Mouse (Mus musculus) gastrocnemius, adult 18-20 months (tissue): ENCODE results near the gene Dapk2. TPM values are rescaled to one million over a fixed set of nuclear protein-coding genes. Genes with fewer than 3 reads are reported as not detected.

Experiments used
- DNase-seq: peaks from one replicate; pipeline ENCODE4 v3.0.0; 2021; ENCODE audit warnings: low spot score
- total RNA-seq, 2 experiments: library from RNA; stranded (reverse); gene quantifications; 2 replicates each; pipeline ENCODE4 v1.2.3; 2021

The Dapk2 gene
- total RNA-seq, 2 experiments from 2014 or later, result 36.8 to 37.2 TPM

- no peak for DNase-seq
These were observed 25.0 kb downstream of the Dapk2 start for GRCm38 (mm10) chr9:66183023-66183422.

DNA sequence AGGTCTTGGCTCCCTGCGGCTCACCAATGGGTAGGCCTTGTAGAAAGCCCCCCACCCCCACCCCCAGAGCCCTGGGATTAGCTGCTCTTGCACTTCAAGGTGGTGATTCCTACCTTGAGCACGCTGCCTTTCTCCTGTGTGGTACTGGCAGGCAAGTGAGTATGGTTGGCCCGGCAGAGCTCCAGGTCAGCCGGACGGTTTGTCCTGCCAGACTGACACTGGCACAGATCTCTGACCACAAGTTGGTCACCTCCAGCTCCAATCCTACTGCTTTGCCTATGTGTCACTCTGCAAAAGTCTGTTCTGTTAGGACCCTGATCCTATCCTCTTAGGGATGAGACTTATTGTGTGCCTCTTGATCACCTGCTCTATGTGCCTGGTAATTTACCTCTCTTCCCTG, 26.5 kb downstream of the Dapk2 start:
- peak; percentile 52 for DNase-seq

DNA sequence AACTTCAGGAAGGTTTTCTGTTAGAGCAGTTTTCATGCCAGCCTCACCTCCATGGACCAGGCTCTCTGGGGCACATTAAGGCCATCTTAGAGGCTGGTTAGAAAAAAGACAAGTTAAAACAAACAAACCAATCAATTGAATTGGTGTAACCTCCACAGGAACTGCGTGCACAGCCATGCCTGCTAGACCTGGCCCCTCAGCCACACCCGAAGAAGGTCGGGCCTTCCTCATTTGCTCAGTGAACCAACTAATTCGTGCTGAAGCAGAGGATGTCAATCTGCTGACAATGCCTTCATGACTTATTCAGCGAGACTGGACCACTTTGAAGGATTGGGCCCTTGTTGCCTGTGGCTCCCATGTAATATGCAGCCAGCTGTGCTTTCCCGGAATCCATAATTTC, 28.4 kb downstream of the Dapk2 start:
- no peak for DNase-seq

- DNase-seq, result no peak
These were observed 31.0 kb downstream of the Dapk2 start for GRCm38 (mm10) chr9:66189026-66189425.

GRCm38 (mm10) chr9:66194003-66194402, 36.0 kb downstream of the Dapk2 start:
- DNase-seq, result no peak

GRCm38 (mm10) chr9:66196561-66196960, 38.5 kb downstream of the Dapk2 start:
- DNase-seq, result peak; percentile 73

DNA sequence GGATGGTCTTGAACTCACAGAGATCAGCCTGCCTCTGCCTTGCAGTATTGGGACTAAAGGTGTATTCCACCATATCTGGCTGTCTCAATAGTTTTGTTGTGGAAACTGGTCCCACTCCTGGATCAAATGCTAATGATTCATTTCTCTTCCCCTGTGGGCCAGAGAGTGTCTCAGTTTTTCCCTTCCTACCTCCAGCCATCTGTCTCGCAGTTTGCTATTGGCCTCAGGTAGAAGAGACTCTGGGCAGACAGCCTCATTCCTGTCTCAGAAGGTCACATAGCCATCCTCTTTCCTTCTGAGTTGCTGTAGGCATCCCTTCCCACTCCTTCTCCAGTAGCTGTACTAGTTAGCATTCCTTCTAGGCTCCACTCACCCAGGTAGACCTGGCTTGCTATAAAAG, 40.5 kb downstream of the Dapk2 start:
- DNase-seq, result no peak

GRCm38 (mm10) chr9:66199657-66200410, 41.8 kb downstream of the Dapk2 start:
- DNase-seq, result peak; percentile 42

- no peak for DNase-seq
These were observed 42.4 kb downstream of the Dapk2 start for GRCm38 (mm10) chr9:66200411-66200789.

DNA sequence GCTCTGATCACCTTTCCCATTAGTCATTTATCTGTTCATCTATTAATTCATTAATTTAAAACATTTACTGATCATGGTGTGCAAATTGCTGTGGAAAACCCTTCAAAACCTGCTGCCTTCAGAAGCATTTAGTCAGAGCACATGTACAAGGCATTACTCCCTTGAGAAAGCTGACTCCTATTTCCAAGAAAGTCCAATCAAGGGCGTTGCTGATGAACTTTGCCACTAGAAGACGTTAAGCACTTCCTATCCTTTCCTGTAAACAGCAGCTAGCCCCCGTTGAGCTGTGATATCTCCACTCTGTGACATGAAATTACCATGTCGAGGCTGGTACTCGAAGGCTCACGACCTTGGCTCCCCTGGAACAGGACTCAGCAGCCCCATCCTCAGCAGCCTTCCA, 43.6 kb downstream of the Dapk2 start:
- no peak for DNase-seq

- DNase-seq, result no peak
These were observed 44.4 kb downstream of the Dapk2 start for GRCm38 (mm10) chr9:66202463-66202862.

DNA sequence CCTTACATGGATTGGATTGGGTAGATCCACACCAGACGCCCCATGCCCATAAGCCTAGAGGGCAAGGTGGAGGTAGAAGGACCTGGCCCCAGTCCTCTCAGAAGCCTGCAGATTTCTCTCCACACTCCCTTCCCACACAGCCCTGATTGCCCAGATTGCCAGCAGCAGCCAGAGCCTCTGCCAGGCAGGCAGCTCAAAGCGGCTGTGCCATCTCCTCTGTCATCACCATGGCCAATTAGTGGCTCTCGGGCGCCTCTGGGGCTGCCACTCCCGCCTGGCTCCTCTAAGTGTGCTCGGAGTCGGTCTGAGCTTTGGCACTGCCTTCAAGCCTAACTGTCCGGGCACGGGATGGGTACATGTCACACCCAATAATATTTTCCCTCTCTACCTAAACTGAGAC, 47.7 kb downstream of the Dapk2 start:
- peak; percentile 81 for DNase-seq

- no peak for DNase-seq
These were observed 48.8 kb downstream of the Dapk2 start for GRCm38 (mm10) chr9:66206825-66207224.

GRCm38 (mm10) chr9:66211420-66211819, 53.4 kb downstream of the Dapk2 start:
- no peak for DNase-seq

- DNase-seq, result no peak
These were observed 54.1 kb downstream of the Dapk2 start for GRCm38 (mm10) chr9:66212088-66212487.

- no peak for DNase-seq
These were observed 54.8 kb downstream of the Dapk2 start for GRCm38 (mm10) chr9:66212802-66213201.

DNA sequence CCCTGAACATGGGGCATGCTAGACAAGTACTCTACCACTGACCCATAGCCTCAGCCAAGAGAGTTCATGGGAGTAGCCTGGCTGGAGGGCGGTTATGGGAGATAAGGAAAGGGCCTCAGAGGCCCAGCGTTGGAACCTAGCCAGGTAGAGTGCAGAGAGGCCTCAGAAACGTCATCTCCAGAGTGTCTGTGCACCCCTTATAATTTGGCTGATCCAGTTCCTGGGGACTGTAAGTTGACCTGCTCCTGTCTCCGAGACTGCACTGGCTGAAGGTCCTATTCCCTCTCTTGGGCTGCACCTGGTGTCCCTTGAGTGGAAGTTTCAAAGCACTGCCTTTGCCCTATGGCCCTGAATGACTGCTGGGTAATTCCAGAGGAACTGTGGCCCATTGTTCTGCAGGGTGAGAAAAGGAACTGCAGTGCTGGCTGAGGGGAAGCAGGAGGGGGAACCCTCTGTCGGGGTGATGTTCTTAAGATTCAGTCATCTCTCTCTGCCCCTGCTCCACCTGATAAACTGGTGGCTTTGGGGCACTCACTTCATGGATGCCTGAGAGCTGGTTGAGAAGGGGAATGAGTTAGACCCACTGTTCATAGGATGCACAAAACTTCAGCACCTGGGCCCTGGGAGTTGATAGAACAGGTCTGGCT, 55.5 kb downstream of the Dapk2 start:
- no peak for DNase-seq

DNA sequence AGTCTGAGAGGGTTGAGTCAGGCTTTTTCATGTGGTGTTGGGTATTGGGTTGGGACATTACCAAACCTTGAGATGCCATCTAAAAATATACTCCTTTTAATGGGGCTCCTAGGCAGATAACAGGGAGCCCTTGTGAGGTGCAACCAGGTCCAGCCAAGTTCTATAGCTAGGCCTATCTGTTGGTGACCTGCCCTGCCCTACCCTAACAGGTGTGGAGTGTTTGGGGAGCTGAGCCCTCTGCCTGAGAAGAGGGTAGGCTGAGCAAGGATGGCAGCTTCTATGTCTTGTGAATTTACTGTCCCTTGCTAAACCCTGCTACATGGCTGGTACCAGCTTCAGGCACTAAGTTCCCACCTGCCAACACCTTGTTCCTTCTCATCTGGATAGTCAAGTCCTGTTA, 57.5 kb downstream of the Dapk2 start:
- DNase-seq, result no peak

DNA sequence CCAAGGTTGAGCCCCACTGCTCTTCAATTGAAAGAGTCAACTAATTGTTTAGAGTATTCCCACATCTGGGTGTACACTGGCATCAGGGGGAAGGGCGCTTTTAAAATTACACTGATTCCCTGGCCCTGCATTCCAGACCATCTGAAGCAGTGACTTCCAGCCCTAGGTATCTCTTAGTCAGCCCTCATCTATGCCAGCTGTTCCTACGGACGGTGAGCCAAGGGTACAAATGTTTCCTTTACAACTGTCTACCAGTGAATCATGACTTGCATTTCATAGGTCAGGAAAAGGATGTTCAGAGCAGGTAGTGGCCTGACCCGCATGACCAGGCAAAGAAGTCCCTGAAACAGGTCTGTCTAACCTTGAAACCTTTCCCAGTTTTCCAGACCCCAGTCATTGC, 59.9 kb downstream of the Dapk2 start:
- peak; percentile 63 for DNase-seq

DNA sequence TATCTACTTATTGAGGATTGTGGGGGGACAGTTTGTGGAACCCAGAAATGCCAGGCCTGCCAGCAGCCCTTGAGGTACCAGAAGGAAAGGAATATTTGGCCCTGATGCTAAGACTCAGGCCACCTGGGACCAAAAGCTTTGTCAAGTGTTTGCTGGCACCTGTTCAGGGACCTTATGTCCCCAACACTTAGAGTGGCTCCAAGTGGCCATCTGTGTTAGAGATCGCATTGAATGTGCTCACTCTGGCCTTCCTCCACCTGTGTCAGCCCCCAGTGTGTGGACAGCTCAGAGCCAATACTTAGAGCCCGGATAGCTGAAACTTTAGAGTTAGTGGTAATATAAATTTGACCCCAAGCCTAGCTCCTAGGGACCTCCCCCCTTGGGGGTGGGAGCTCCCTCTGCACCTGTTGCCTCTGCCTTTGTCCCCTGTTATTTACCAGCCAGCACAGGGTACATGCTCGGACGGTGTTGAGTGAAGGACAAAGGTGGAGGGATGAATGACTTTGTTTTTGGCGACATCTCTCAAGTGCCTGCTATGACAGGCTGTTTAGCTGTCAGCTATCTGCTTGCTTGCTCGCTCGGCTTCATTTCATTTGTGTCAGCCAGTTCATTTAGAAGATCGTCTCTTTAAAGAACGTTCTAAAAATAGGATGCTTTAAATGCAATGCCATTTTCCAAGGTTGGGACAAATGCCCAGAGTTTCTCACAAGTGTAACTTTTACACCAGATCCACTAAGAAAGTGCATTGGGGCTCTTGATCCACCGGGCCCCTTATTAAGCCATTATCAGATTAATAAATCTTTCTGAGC, 61.1 kb downstream of the Dapk2 start:
- peak; percentile 77 for DNase-seq

DNA sequence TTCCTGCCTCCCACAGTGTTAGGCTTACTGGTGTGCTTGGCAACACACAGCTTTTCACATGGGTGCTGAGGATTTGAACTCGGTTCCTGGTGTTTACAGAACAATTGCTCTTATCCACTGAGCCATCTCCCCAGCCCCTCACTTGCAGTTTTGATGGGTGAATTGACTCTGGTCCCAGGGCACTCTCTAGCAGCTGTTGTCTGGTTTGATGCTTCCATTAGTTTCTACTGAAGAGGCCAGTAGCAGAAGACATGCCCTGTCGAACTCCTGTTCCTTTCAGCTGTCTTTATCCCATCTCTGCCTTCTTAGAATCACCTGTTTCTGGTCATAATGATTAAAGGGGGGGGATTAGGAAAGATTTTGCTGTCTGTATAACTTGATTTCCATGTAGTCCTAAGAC, 65.8 kb downstream of the Dapk2 start:
- no peak for DNase-seq

DNA sequence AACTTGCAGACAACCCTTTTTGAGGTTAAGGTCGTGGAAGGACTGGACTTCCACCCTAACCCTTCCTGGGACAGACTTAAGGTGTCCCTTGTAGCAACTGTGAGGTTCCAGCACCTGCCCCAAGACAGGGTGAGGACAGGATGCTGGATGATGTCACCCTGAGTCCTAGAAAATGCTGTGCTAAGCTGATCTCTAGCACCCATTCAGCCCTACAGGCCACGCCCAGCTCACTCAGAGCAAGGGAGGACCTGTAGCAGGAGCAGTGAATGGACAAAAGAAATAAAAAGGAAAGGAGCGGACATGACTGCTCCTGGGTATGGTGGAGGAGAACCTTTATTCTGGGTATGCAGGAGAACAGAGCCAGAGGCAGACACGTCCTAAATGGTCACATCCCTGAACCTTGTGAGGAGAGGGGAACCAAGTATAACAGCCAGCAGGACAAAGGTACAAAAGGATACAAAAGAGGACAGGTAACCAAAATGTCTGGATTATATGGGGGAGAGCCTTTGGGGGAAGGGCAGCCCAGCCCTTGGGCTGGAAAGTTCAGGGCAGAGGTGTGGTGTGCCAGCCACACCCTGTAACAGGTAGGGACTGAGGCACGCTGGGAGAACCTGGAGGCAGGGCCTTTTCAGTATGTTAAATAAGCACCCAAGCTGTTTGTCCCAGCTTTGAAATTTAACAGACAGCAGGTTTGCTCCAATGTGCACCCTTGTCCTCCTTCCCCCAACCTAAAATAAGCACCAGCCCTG, 67.9 kb downstream of the Dapk2 start:
- no peak for DNase-seq
